Mouse (Mus musculus): Measurements from ENCODE around the gene Pomp.
"Not testable (repeated sequence)": the region's sequence is repeated elsewhere in the genome, so short reads cannot be mapped to it uniquely, and the experiment has no call there.

Pomp gene

GRCm38 (mm10) chr5:147860076-147860448 is 199 bp upstream of the Pomp start:
- DNase-seq, result no peak

GRCm38 (mm10) chr5:147868674-147869073 is 8.4 kb downstream of the Pomp start:
- DNase-seq, result no peak

- DNase-seq, result peak in 1 of 2 experiments; percentile 20
Observed at GRCm38 (mm10) chr5:147869568-147869967, 9.3 kb downstream of the Pomp start.

- DNase-seq, result peak in 1 of 2 experiments; percentile 42
Observed at GRCm38 (mm10) chr5:147870296-147870695, 10.0 kb downstream of the Pomp start.

- DNase-seq, result no peak
Observed at GRCm38 (mm10) chr5:147871091-147871820, 11.0 kb downstream of the Pomp start.

- no peak for DNase-seq
Observed at GRCm38 (mm10) chr5:147874491-147875065, 14.3 kb downstream of the Pomp start.

- no peak for DNase-seq
Observed at GRCm38 (mm10) chr5:147875210-147875609, 14.9 kb downstream of the Pomp start.

- no peak for DNase-seq
Observed at GRCm38 (mm10) chr5:147877520-147877919, 17.3 kb downstream of the Pomp start.

- no peak for DNase-seq
Observed at GRCm38 (mm10) chr5:147879971-147880682, 19.9 kb downstream of the Pomp start.

- DNase-seq, result no peak
Observed at GRCm38 (mm10) chr5:147883581-147883980, 23.3 kb downstream of the Pomp start.

- DNase-seq, result no peak
Observed at GRCm38 (mm10) chr5:147888313-147889297, 28.3 kb downstream of the Pomp start.

- no peak for DNase-seq
Observed at GRCm38 (mm10) chr5:147892735-147893134, 32.5 kb downstream of the Pomp start.

GRCm38 (mm10) chr5:147893143-147893542 is 32.9 kb downstream of the Pomp start:
- DNase-seq, result no peak

- peak; percentile 61 to 73 for DNase-seq
Observed at GRCm38 (mm10) chr5:147893766-147894454, 33.6 kb downstream of the Pomp start.

GRCm38 (mm10) chr5:147894455-147895076 is 34.3 kb downstream of the Pomp start, which contains the start of gene Slc46a3:
Gene Slc46a3 (minus strand): TSS chr5:147894815.
- DNase-seq, result peak; percentile 95

GRCm38 (mm10) chr5:147895436-147896198 is 35.4 kb downstream of the Pomp start:
- peak in 1 of 2 experiments; percentile 14 for DNase-seq

- DNase-seq, result not testable (repeated sequence)
Observed at GRCm38 (mm10) chr5:147896501-147896900, 36.2 kb downstream of the Pomp start.

- DNase-seq, result peak in 1 of 2 experiments; percentile 21
Observed at GRCm38 (mm10) chr5:147898254-147898653, 38.0 kb downstream of the Pomp start.

- DNase-seq, result no peak
Observed at GRCm38 (mm10) chr5:147898968-147899549, 38.8 kb downstream of the Pomp start.

All from lung, adult 18-20 months (tissue).